14 mouse cellular contexts compared by ENCODE assay signal in genomic region chr2:26589284-26589683, GRCm38 (mm10). TPM values are rescaled to one million over a fixed set of nuclear protein-coding genes. Genes with fewer than 3 reads are reported as not detected.
DNase-seq lines count a peak whose midpoint lies in the region; ATAC-seq and TF ChIP-seq lines count a peak whose summit lies in the region.
"Had no signal": no experiment of that assay in that cellular context is flagged by ENCODE, and none has a peak within 500 bp of the region (broad histone marks: within the 10 kb centered on the region; RNA-seq: fewer than 3 reads in every experiment).

No protein-coding gene starts in this region.

- no peak for DNase-seq in heart, adult 2 months
- no peak for DNase-seq in heart, adult 9 months (ENCODE audit: low spot score in 2 of 2)
- no peak for DNase-seq in layer of hippocampus, adult 2 months (ENCODE audit: low spot score in 2 of 2)
- DNase-seq in layer of hippocampus, adult 9-11 months: no peak
- no peak for DNase-seq in embryonic facial prominence, embryonic 14.5 days (ENCODE audit: low spot score)
- DNase-seq in urinary bladder, postnatal 4 days (ENCODE audit: low spot score in 2 of 2): no peak
- DNase-seq in c-Kit-positive CD71-positive TER-119-positive erythroid progenitor cells, embryonic 14.5 days (ENCODE audit: low spot score): no peak
- DNase-seq: adrenal gland, postnatal 25 days; cerebellum, postnatal 10 days; forebrain, postnatal 0 days; thymus, postnatal 25 days had no signal

- peaks cover 2% of the 10 kb centered on the region; the same call in 1 of the 2 replicates for H3K79me2 ChIP-seq in heart, adult 2 months (replicated peaks; ENCODE audit: control insufficient read depth, insufficient read depth, low read length)

- WGBS in heart, adult 2 months: 60% methylated on average over 10 of the region's 10 CpGs
- 91% methylated on average over 10 of the region's 10 CpGs for WGBS in embryonic facial prominence, embryonic 14.5 days
- WGBS in limb, embryonic 13.5 days: 93% methylated on average over 10 of the region's 10 CpGs

- peak overlapping the region; percentile 86 for H3K9ac ChIP-seq in heart, adult 2 months (ENCODE audit: low read depth, low read length)
- 0 out of 2 replicates have a peak overlapping the region, but pooled peaks have one; percentile 2 for H3K9ac ChIP-seq in embryonic facial prominence, embryonic 14.5 days (ENCODE audit: low read depth, low read length)
- H3K9ac ChIP-seq in limb, embryonic 13.5 days: 0 out of 2 replicates have a peak overlapping the region, but pooled peaks have one; percentile 19
- H3K9ac ChIP-seq: forebrain, postnatal 0 days; liver, embryonic 14.5 days had no signal

- TF ChIP-seq CTCF in heart, adult 2 months (IDR thresholded peaks at IDR 0.05): no peak
- TF ChIP-seq CTCF in layer of hippocampus, adult 2 months (conservative IDR thresholded peaks at IDR 0.05): no peak

- no peak for ATAC-seq in embryonic facial prominence, embryonic 14.5 days (ENCODE audit: low read depth)
- ATAC-seq in limb, embryonic 13.5 days (ENCODE audit: low FRiP score, low read depth): no peak
- ATAC-seq: forebrain, postnatal 0 days had no signal

- no peaks in the 10 kb centered on the region; the same call in 1 of the 2 replicates for H3K4me1 ChIP-seq in heart, adult 2 months (ENCODE audit: control insufficient read depth, insufficient read depth, low read length)
- H3K4me1 ChIP-seq in embryonic facial prominence, embryonic 14.5 days (ENCODE audit: control insufficient read depth, insufficient read depth, low read length): no peaks in the 10 kb centered on the region
- H3K4me1 ChIP-seq in limb, embryonic 13.5 days: peaks cover 10% of the 10 kb centered on the region; the same call in 1 of the 2 replicates

- peak overlapping the region; percentile 53 for H3K4me3 ChIP-seq in heart, adult 2 months
- peak overlapping the region; percentile 22 for H3K4me3 ChIP-seq in layer of hippocampus, adult 2 months
- no peak overlapping the region for H3K4me3 ChIP-seq in embryonic facial prominence, embryonic 14.5 days (ENCODE audit: low read depth, low read length)
- no peak overlapping the region for H3K4me3 ChIP-seq in limb, embryonic 13.5 days

- H3K9me3 ChIP-seq in embryonic facial prominence, embryonic 14.5 days (ENCODE audit: control insufficient read depth, low read length): no peaks in the 10 kb centered on the region
- H3K9me3 ChIP-seq in limb, embryonic 13.5 days: no peaks in the 10 kb centered on the region

- peak overlapping the region; percentile 75 for H3K27ac ChIP-seq in heart, adult 2 months
- H3K27ac ChIP-seq in layer of hippocampus, adult 2 months: no peak overlapping the region
- H3K27ac ChIP-seq in embryonic facial prominence, embryonic 14.5 days (replicated peaks; ENCODE audit: low read depth, low read length): no peak overlapping the region
- H3K27ac ChIP-seq in limb, embryonic 13.5 days: no peak overlapping the region
- H3K27ac ChIP-seq: liver, embryonic 14.5 days had no signal

- no peak for TF ChIP-seq EP300 in heart, adult 2 months (IDR thresholded peaks at IDR 0.05; ENCODE audit: insufficient read depth, low read depth, low read length)

- no peak overlapping the region for H3K4me2 ChIP-seq in embryonic facial prominence, embryonic 14.5 days (ENCODE audit: low read depth, low read length)
- no peak overlapping the region for H3K4me2 ChIP-seq in limb, embryonic 13.5 days (replicated peaks)

- peaks cover 5% of the 10 kb centered on the region; the same call in 1 of the 2 replicates for H3K36me3 ChIP-seq in heart, adult 2 months (ENCODE audit: control insufficient read depth, insufficient read depth, low read length)
- peaks cover 6% of the 10 kb centered on the region; the same call in 1 of the 2 replicates for H3K36me3 ChIP-seq in embryonic facial prominence, embryonic 14.5 days (ENCODE audit: control insufficient read depth, insufficient read depth, low read length)
- peaks cover 24% of the 10 kb centered on the region for H3K36me3 ChIP-seq in limb, embryonic 13.5 days

- intact Hi-C loops in heart, adult 2 months (cut with DNase I): no loop called here

- TF ChIP-seq POLR2A in heart, adult 2 months (IDR thresholded peaks at IDR 0.05; ENCODE audit: insufficient read depth, low read depth, low read length): 0 out of 2 replicates have a peak, but pooled peaks have one; percentile 1

- no peaks in the 10 kb centered on the region for H3K27me3 ChIP-seq in heart, adult 2 months (ENCODE audit: control insufficient read depth, insufficient read depth, low read length)
- no peaks in the 10 kb centered on the region for H3K27me3 ChIP-seq in embryonic facial prominence, embryonic 14.5 days (replicated peaks; ENCODE audit: control insufficient read depth, insufficient read depth, low read length)
- H3K27me3 ChIP-seq in limb, embryonic 13.5 days: no peaks in the 10 kb centered on the region

RNA-seq across cellular contexts. Expression of gene Gm20532, which starts 2.8 kb away (rescaled TPM):
- not detected for total RNA-seq in heart, adult 2 months (2021)
- polyA plus RNA-seq in heart, adult 2 months (2012; rRNA removed): not detected in 2 replicates
- total RNA-seq in layer of hippocampus, adult 2 months (2021): not detected
- not detected in 2 replicates for polyA plus RNA-seq in embryonic facial prominence, embryonic 14.5 days (2014; fragmentation: Nextera tagmentation; extraction: Ambion mirVana)
- not detected in 2 replicates for polyA plus RNA-seq in limb, embryonic 13.5 days (2015; fragmentation: Nextera tagmentation; extraction: Ambion mirVana)
- total RNA-seq: adrenal gland, postnatal 25 days; forebrain, postnatal 0 days; hematopoietic stem cell, adult 5-6 weeks had no signal
- polyA plus RNA-seq: forebrain, postnatal 0 days; liver, embryonic 14.5 days had no signal

RNA-seq across cellular contexts. Expression of gene Egfl7, which starts 9.5 kb away (rescaled TPM):
- total RNA-seq in heart, adult 2 months (2021): 100 to 1,000 TPM; 102 to 111 TPM
- polyA plus RNA-seq in heart, adult 2 months (2012; rRNA removed): 499 and 610 TPM in 2 replicates
- 10 to 100 TPM; 72.2 to 74.3 TPM for total RNA-seq in layer of hippocampus, adult 2 months (2021)
- polyA plus RNA-seq in embryonic facial prominence, embryonic 14.5 days (2014; fragmentation: Nextera tagmentation; extraction: Ambion mirVana): 110 and 119 TPM in 2 replicates
- 103 and 105 TPM in 2 replicates for polyA plus RNA-seq in limb, embryonic 13.5 days (2015; fragmentation: Nextera tagmentation; extraction: Ambion mirVana)

RNA-seq across cellular contexts. Expression of gene Agpat2, which starts 14.9 kb away (rescaled TPM):
- total RNA-seq in heart, adult 2 months (2021): 10 to 100 TPM; 52.8 to 59.2 TPM
- 117 and 142 TPM in 2 replicates for polyA plus RNA-seq in heart, adult 2 months (2012; rRNA removed)
- 1 to 10 TPM; 1.6 to 2.5 TPM for total RNA-seq in layer of hippocampus, adult 2 months (2021)
- 25.1 and 26.7 TPM in 2 replicates for polyA plus RNA-seq in embryonic facial prominence, embryonic 14.5 days (2014; fragmentation: Nextera tagmentation; extraction: Ambion mirVana)
- 23.1 and 24.6 TPM in 2 replicates for polyA plus RNA-seq in limb, embryonic 13.5 days (2015; fragmentation: Nextera tagmentation; extraction: Ambion mirVana)

RNA-seq across cellular contexts. Expression of gene Fam69b, which starts 39.0 kb away (rescaled TPM):
- 10 to 100 TPM; 20.0 to 21.1 TPM for total RNA-seq in heart, adult 2 months (2021)
- polyA plus RNA-seq in heart, adult 2 months (2012; rRNA removed): 45.7 and 47.6 TPM in 2 replicates
- total RNA-seq in layer of hippocampus, adult 2 months (2021): 10 to 100 TPM; 70.3 to 72.6 TPM
- polyA plus RNA-seq in embryonic facial prominence, embryonic 14.5 days (2014; fragmentation: Nextera tagmentation; extraction: Ambion mirVana): 31.1 and 40.1 TPM in 2 replicates
- polyA plus RNA-seq in limb, embryonic 13.5 days (2015; fragmentation: Nextera tagmentation; extraction: Ambion mirVana): 61.0 and 61.5 TPM in 2 replicates

Comparison
In these comparisons a context has a peak if more than half of its experiments do, and no peak if none do; other contexts are left out.
1. H3K4me3 ChIP-seq: peak in heart, adult 2 months (single experiment) and layer of hippocampus, adult 2 months (single experiment); none in embryonic facial prominence, embryonic 14.5 days (single experiment) and limb, embryonic 13.5 days (single experiment).
2. H3K9ac ChIP-seq: peak in every context shown above with its lines; median percentile 86 in heart, adult 2 months; 19 in limb, embryonic 13.5 days; 2 in embryonic facial prominence, embryonic 14.5 days.